Mouse (Mus musculus): ENCODE data around the gene Ctla4. TPM values are rescaled to one million over a fixed set of nuclear protein-coding genes. Genes with fewer than 3 reads are reported as not detected.

Ctla4 gene
- polyA plus RNA-seq, 1 experiment, result not detected

DNA sequence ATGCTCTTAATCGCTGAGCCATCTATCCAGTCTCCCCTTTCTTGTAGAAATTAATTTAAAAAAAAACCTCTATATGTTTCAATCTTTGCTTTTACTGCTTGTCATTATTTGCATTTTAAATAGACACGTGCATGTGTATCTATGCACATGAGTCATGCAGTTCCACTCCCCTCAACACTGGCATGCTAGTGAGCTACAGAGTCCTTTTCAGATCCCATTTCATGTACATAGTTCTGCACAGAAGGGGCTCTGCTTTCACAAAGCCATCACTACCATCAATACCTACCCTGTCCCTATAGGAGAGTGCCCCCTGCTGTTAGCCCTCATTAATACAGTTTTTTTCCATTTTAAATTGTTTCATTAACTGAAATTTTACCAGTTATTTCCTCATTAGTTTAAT, 68.0 kb downstream of the Ctla4 start:
- no peaks in the 10 kb centered on the region for H3K79me3 ChIP-seq (ENCODE audit: low read depth)
- H3K36me3 ChIP-seq (ENCODE audit: control insufficient read depth, insufficient read depth), result no peaks in the 10 kb centered on the region
- H3K27me3 ChIP-seq (ENCODE audit: control insufficient read depth, insufficient read depth, insufficient read length), result no peaks in the 10 kb centered on the region
- TF ChIP-seq USF1 (IDR thresholded peaks at IDR 0.05; ENCODE audit: low read depth), result no peak
- TF ChIP-seq MYOG (IDR thresholded peaks at IDR 0.05; ENCODE audit: control insufficient read depth, extremely low read depth, insufficient read length), result no peak
- no peak for TF ChIP-seq CEBPB (IDR thresholded peaks at IDR 0.05; ENCODE audit: low read depth)
- no peak for TF ChIP-seq MYOD1 (IDR thresholded peaks at IDR 0.05; ENCODE audit: control insufficient read depth, insufficient read length, low read depth)
- TF ChIP-seq CTCF (IDR thresholded peaks at IDR 0.05; ENCODE audit: control insufficient read depth, insufficient read depth, insufficient read length), result no peak
- no peak for TF ChIP-seq FOSL1 (IDR thresholded peaks at IDR 0.05; ENCODE audit: insufficient read depth, low read length, poor library complexity, severe bottlenecking)
- TF ChIP-seq MAX (IDR thresholded peaks at IDR 0.05), result no peak
- no peak overlapping the region for H3ac ChIP-seq (ENCODE audit: control insufficient read depth, insufficient read length, low read depth)
- H3K4me3 ChIP-seq (ENCODE audit: insufficient read depth, poor library complexity, severe bottlenecking), result no peak overlapping the region
- H3K79me2 ChIP-seq (ENCODE audit: control insufficient read depth, insufficient read depth), result no peaks in the 10 kb centered on the region

DNA sequence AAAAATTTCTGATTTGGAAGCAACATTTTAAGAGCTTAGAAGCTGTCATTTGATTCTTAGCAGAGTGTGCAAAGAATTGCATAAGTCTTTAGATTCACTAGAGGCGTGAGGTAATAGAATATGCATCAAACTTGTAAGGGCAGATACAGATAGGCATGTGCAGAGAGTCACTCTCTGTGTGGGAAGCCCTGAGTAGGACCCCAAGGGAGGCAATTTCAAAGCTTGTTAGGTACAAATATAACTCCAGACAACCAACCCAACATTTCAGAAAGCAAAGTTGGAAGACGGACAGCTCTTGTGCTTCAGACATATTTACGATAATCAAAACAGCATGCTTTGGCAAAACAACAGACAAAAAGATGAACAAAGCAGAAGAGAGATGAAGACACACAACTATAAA, 68.4 kb downstream of the Ctla4 start:
- Histone ChIP-seq H3K4me3 (ENCODE audit: insufficient read depth, poor library complexity, severe bottlenecking) (no peak overlapping the region), H3K79me2 (ENCODE audit: control insufficient read depth, insufficient read depth) (no peaks in the 10 kb centered on the region), H3K27me3 (ENCODE audit: control insufficient read depth, insufficient read depth, insufficient read length) (no peaks in the 10 kb centered on the region), H3K36me3 (ENCODE audit: control insufficient read depth, insufficient read depth) (no peaks in the 10 kb centered on the region), H3ac (ENCODE audit: control insufficient read depth, insufficient read length, low read depth) (no peak overlapping the region), H3K79me3 (ENCODE audit: low read depth) (no peaks in the 10 kb centered on the region)
- TF ChIP-seq FOSL1 (IDR thresholded peaks at IDR 0.05; ENCODE audit: insufficient read depth, low read length, poor library complexity, severe bottlenecking) (no peak), MYOG (IDR thresholded peaks at IDR 0.05; ENCODE audit: control insufficient read depth, extremely low read depth, insufficient read length) (no peak), MAX (IDR thresholded peaks at IDR 0.05) (no peak), CEBPB (IDR thresholded peaks at IDR 0.05; ENCODE audit: low read depth) (no peak), USF1 (IDR thresholded peaks at IDR 0.05; ENCODE audit: low read depth) (no peak), CTCF (IDR thresholded peaks at IDR 0.05; ENCODE audit: control insufficient read depth, insufficient read depth, insufficient read length) (no peak), MYOD1 (IDR thresholded peaks at IDR 0.05; ENCODE audit: control insufficient read depth, insufficient read length, low read depth) (no peak)

DNA sequence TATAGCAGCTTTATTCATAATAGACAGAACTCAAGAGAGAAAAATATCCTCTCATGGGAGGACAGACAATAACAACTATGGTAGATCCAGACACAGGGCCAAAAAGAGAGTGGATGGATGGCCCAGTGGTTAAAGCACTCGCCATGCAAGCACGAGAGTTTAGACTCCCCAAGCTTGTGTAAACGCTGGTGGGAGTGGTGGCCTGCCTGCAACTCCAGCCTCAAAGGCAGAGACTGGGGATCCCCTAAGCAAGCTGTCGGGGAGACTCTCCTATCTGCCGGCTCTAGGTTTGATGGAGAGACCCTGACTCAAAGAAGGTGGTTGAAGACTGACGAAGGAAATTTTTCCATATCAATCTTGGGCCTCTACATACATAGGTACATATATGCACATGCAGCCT, 69.4 kb downstream of the Ctla4 start:
- no peak overlapping the region for H3K4me3 ChIP-seq (ENCODE audit: insufficient read depth, poor library complexity, severe bottlenecking)
- H3K36me3 ChIP-seq (ENCODE audit: control insufficient read depth, insufficient read depth), result no peaks in the 10 kb centered on the region
- no peaks in the 10 kb centered on the region for H3K79me3 ChIP-seq (ENCODE audit: low read depth)
- H3K27me3 ChIP-seq (ENCODE audit: control insufficient read depth, insufficient read depth, insufficient read length), result no peaks in the 10 kb centered on the region
- no peak overlapping the region for H3ac ChIP-seq (ENCODE audit: control insufficient read depth, insufficient read length, low read depth)
- H3K79me2 ChIP-seq (ENCODE audit: control insufficient read depth, insufficient read depth), result no peaks in the 10 kb centered on the region
- TF ChIP-seq FOSL1 (IDR thresholded peaks at IDR 0.05; ENCODE audit: insufficient read depth, low read length, poor library complexity, severe bottlenecking) (no peak), CTCF (IDR thresholded peaks at IDR 0.05; ENCODE audit: control insufficient read depth, insufficient read depth, insufficient read length) (no peak), MYOD1 (IDR thresholded peaks at IDR 0.05; ENCODE audit: control insufficient read depth, insufficient read length, low read depth) (no peak), USF1 (IDR thresholded peaks at IDR 0.05; ENCODE audit: low read depth) (no peak), MYOG (IDR thresholded peaks at IDR 0.05; ENCODE audit: control insufficient read depth, extremely low read depth, insufficient read length) (no peak)

DNA sequence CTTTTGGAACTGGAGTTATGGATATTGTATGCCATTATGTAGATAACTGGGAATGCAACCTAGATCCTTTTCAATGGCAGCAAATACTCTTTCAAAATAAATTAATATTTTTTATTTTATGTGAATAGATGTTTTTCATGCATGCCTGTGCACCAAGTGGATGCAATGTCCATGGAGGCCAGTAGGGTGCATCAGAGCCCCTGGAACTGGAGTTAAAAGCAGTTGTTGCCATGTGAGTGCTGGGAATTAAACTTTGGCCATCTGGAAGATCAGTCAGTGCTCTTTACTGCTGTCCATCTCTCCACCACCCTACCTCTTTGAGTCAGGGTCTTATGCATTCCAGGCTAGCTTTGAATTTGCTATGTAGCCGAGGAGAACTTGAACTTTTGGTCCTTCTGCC, 71.5 kb downstream of the Ctla4 start:
- H3K79me2 ChIP-seq (ENCODE audit: control insufficient read depth, insufficient read depth), result no peaks in the 10 kb centered on the region
- no peak overlapping the region for H3ac ChIP-seq (ENCODE audit: control insufficient read depth, insufficient read length, low read depth)
- H3K79me3 ChIP-seq (ENCODE audit: low read depth), result no peaks in the 10 kb centered on the region
- no peak overlapping the region for H3K4me3 ChIP-seq (ENCODE audit: insufficient read depth, poor library complexity, severe bottlenecking)
- H3K36me3 ChIP-seq (ENCODE audit: control insufficient read depth, insufficient read depth), result no peaks in the 10 kb centered on the region
- TF ChIP-seq USF1 (IDR thresholded peaks at IDR 0.05; ENCODE audit: low read depth), result no peak
- TF ChIP-seq MAX (IDR thresholded peaks at IDR 0.05), result no peak
- no peak for TF ChIP-seq FOSL1 (IDR thresholded peaks at IDR 0.05; ENCODE audit: insufficient read depth, low read length, poor library complexity, severe bottlenecking)
- TF ChIP-seq CTCF (IDR thresholded peaks at IDR 0.05; ENCODE audit: control insufficient read depth, insufficient read depth, insufficient read length), result no peak
- no peak for TF ChIP-seq CEBPB (IDR thresholded peaks at IDR 0.05; ENCODE audit: low read depth)
- TF ChIP-seq MYOG (IDR thresholded peaks at IDR 0.05; ENCODE audit: control insufficient read depth, extremely low read depth, insufficient read length), result no peak
- TF ChIP-seq MYOD1 (IDR thresholded peaks at IDR 0.05; ENCODE audit: control insufficient read depth, insufficient read length, low read depth), result no peak
- H3K27me3 ChIP-seq (ENCODE audit: control insufficient read depth, insufficient read depth, insufficient read length), result no peaks in the 10 kb centered on the region

DNA sequence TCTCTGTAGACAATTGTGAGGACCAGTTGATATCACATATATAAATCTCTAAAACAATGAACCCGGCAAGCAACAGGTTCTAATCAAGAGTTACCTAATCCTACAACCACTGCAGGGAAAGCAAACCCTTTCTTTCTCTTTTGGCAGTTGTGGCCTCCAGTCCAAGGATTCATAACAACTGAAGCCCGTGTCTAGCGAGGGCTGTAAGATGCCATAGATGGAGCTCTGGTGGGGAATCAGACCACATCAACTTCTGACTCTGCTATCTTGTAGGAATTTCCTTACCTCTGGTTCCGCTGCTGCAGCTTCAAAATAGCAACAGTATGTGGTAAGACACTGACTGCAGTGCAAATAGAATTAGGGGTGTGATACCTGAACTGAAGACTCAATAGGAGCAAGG, 72.4 kb downstream of the Ctla4 start:
- H3ac ChIP-seq (ENCODE audit: control insufficient read depth, insufficient read length, low read depth), result no peak overlapping the region
- H3K79me3 ChIP-seq (ENCODE audit: low read depth), result no peaks in the 10 kb centered on the region
- H3K79me2 ChIP-seq (ENCODE audit: control insufficient read depth, insufficient read depth), result no peaks in the 10 kb centered on the region
- no peak for TF ChIP-seq USF1 (IDR thresholded peaks at IDR 0.05; ENCODE audit: low read depth)
- TF ChIP-seq MYOG (IDR thresholded peaks at IDR 0.05; ENCODE audit: control insufficient read depth, extremely low read depth, insufficient read length), result no peak
- no peak for TF ChIP-seq FOSL1 (IDR thresholded peaks at IDR 0.05; ENCODE audit: insufficient read depth, low read length, poor library complexity, severe bottlenecking)
- no peak for TF ChIP-seq CEBPB (IDR thresholded peaks at IDR 0.05; ENCODE audit: low read depth)
- TF ChIP-seq MYOD1 (IDR thresholded peaks at IDR 0.05; ENCODE audit: control insufficient read depth, insufficient read length, low read depth), result no peak
- no peak for TF ChIP-seq MAX (IDR thresholded peaks at IDR 0.05)
- H3K36me3 ChIP-seq (ENCODE audit: control insufficient read depth, insufficient read depth), result no peaks in the 10 kb centered on the region
- no peaks in the 10 kb centered on the region for H3K27me3 ChIP-seq (ENCODE audit: control insufficient read depth, insufficient read depth, insufficient read length)
- no peak overlapping the region for H3K4me3 ChIP-seq (ENCODE audit: insufficient read depth, poor library complexity, severe bottlenecking)

DNA sequence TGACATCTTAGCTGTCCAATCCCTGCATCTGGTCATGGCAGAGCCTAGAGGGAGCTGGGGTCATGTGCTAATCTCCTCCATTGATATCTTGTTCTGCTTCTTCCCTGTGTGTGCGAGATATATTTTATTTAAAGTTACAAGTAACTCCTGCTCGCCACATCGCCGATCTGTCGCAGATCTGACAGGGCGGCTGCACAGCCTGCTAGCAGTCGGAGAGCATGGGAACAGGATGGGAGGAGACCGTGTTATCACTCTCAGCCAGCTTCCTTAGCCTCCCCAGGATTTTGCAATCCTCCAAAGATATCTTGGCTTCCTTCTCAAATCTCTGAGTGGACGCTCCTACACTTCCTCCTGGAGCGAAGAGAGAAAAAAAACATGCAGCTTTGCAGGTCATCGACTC, 73.7 kb downstream of the Ctla4 start:
- H3K27me3 ChIP-seq (ENCODE audit: control insufficient read depth, insufficient read depth, insufficient read length), result no peaks in the 10 kb centered on the region
- H3ac ChIP-seq (ENCODE audit: control insufficient read depth, insufficient read length, low read depth), result no peak overlapping the region
- H3K36me3 ChIP-seq (ENCODE audit: control insufficient read depth, insufficient read depth), result no peaks in the 10 kb centered on the region
- no peak overlapping the region for H3K4me3 ChIP-seq (ENCODE audit: insufficient read depth, poor library complexity, severe bottlenecking)
- no peaks in the 10 kb centered on the region for H3K79me2 ChIP-seq (ENCODE audit: control insufficient read depth, insufficient read depth)
- no peaks in the 10 kb centered on the region for H3K79me3 ChIP-seq (ENCODE audit: low read depth)
- no peak for TF ChIP-seq CTCF (IDR thresholded peaks at IDR 0.05; ENCODE audit: control insufficient read depth, insufficient read depth, insufficient read length)
- no peak for TF ChIP-seq MAX (IDR thresholded peaks at IDR 0.05)
- no peak for TF ChIP-seq MYOG (IDR thresholded peaks at IDR 0.05; ENCODE audit: control insufficient read depth, extremely low read depth, insufficient read length)
- TF ChIP-seq CEBPB (IDR thresholded peaks at IDR 0.05; ENCODE audit: low read depth), result no peak
- TF ChIP-seq USF1 (IDR thresholded peaks at IDR 0.05; ENCODE audit: low read depth), result no peak
- TF ChIP-seq FOSL1 (IDR thresholded peaks at IDR 0.05; ENCODE audit: insufficient read depth, low read length, poor library complexity, severe bottlenecking), result no peak
- TF ChIP-seq MYOD1 (IDR thresholded peaks at IDR 0.05; ENCODE audit: control insufficient read depth, insufficient read length, low read depth), result no peak

Measured in C2C12 (cell line).